Mouse (Mus musculus) cerebellum, adult 18-20 months (tissue): Measurements from ENCODE around the gene Nemp1.

Source experiments
- DNase-seq, 2 experiments: peaks; one replicate each; pipeline ENCODE4 v3.0.0; 2021

Nemp1 gene

GRCm38 (mm10) chr10:127674794-127675522 lies 8.3 kb downstream of the Nemp1 start:
- peak; percentile 92 to 94 for DNase-seq

DNA sequence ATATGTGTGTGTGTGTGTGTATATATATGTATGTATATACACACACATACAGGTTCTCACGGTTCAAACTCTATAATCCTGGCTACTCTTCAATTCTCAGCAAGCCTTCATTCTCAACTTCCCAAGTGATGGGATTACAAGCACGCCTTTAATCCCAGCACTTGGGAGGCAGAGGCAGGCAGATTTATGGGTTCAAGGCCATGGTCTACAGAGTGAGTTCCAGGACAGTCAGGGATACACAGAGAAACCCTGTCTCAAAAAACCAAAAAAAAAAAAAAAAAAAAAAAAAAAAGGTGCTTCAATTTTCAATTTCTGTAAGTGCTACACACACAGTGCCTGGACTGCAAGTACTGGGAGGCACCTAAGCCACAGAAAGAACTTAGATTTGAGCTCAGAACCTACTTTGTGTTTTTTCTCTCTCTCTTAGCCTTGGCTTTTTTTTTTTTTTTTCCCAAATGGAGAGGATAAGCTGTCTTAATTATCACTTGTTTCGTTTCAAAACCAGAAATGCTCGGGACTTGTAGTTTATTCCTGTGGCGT lies 9.2 kb downstream of the Nemp1 start:
- no peak for DNase-seq

DNA sequence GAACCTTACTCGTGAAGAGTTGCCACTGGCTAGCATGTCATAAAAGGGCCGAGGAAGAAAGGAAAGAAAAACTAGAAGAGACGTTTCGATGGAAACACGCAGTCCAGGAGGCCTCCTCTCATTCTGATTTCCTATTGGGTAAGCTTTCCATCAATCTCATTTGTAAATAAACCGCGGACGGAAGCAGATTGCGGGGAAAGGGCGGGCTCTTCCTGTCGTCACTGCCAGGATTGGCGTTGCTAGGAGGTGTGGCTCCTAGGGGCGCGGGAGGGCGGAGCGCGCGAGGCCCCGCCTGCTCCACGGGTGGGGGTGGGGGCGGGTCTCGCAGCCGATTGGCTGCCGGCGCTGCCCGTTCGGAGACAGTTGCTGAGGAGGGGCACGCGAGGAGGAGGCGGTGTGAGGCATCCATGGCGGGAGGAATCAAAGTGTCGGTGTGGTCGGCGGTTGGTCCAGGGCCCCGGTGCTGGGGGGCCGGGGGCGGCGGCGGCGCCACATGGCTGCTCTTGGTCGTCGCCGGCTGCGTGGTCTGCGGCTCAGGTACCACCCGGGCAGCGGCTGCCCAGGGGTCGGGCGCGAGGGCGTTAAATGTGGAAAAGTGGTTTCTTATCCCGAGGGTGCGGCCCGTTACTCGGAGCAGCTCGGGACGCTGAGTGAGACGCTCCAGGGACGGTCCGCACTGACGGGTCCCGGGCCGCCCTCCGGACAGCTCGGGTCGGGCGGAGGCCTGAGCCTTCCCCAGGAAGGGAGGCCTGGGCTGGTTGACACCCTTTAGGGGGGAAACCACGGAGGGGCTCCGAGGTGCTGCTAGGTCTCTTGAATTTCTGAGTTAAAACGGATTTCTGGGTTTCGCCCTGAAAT lies 10.2 kb downstream of the Nemp1 start:
- DNase-seq = peak; percentile 92 to 94

GRCm38 (mm10) chr10:127677591-127678336 lies 11.1 kb downstream of the Nemp1 start:
- peak; percentile 57 to 71 for DNase-seq

DNA sequence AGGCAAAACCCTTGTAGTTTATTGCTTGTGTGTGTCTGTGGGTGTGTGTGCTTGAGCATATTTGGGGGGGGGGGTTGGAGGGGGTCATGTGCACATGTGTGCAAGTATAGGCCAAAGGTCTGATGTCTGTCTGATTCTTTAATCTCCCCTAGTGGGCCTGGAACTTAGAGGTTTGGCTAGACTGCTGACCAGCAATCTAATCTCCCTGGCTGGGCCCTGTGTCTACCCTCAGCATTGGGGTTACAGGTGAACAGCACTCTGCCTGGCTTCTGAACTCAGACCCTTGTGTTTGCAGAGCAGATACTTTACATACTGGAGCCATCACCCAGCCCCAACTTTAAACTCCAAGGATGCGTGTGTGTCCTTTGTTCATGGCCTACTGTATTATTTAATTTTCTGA lies 12.5 kb downstream of the Nemp1 start:
- no peak for DNase-seq

- no peak for DNase-seq
Observed at GRCm38 (mm10) chr10:127679881-127680280, 13.2 kb downstream of the Nemp1 start.

DNA sequence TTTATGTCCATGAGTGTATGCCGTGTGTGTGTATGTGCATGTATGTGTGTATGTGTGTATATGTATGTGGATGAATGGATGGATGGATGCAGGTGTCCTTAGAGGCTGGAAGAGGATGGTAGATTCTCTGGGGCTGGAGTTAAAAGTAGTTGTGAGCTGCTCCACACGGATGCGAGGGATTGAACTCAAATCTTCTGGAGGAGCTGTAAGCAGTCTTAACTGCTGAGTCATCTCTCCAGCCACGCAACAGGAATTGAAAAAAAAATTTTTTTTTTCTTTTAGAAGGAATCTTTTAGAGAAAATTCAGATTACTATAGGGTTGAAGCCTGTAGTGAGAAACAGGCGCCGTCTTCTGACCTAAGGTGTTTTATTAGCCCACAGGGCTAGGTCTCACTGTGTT lies 16.2 kb downstream of the Nemp1 start:
- no peak for DNase-seq

DNA sequence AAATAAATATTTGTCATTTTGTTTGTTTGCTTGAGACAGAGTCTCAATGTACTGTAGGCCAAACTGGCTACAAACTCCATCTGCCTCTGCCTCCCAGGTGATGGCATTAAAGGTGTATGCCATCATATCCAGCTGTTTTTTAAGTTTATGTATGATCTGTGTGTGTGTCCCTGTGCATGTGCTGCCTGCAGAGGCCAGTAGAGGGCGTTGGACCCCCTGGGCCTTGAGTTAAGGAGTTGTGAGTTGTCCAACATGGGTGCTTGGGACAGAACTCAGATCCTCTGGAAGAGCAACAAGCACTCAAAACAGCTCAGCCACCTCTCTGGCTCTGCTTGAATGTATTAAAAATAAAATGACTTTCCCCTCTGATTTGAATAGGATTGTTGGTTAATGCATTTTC lies 24.4 kb downstream of the Nemp1 start:
- DNase-seq = no peak

DNA sequence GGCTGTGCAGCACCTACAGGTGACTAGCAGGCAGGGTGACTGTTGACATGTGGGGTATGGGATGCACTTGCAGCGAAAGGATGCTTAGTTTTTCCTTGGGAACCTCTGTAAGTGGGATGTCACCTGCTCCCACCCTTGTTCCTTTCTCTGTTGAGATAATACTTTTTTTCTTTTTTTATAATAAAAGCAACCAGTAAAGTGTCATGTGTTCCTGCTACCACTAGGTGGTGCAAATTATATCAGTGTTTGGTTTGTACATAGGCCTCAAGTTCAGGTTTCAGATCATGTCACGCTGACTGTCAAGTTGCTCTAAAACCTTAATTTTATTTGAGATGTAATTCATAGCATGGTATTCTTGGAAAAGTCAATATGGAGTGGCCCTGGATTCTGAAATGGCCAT lies 27.9 kb downstream of the Nemp1 start:
- peak in 1 of 2 experiments; percentile 27 for DNase-seq

GRCm38 (mm10) chr10:127695775-127696174 lies 29.1 kb downstream of the Nemp1 start:
- no peak for DNase-seq

GRCm38 (mm10) chr10:127698966-127699365 lies 32.3 kb downstream of the Nemp1 start:
- DNase-seq = no peak

GRCm38 (mm10) chr10:127703299-127703698 lies 36.6 kb downstream of the Nemp1 start:
- DNase-seq = no peak

GRCm38 (mm10) chr10:127704293-127704692 lies 37.6 kb downstream of the Nemp1 start:
- no peak for DNase-seq

GRCm38 (mm10) chr10:127704766-127705220 lies 38.1 kb downstream of the Nemp1 start, which contains the start of gene Myo1a:
Gene Myo1a (plus strand): TSS chr10:127705170.
- DNase-seq = no peak

DNA sequence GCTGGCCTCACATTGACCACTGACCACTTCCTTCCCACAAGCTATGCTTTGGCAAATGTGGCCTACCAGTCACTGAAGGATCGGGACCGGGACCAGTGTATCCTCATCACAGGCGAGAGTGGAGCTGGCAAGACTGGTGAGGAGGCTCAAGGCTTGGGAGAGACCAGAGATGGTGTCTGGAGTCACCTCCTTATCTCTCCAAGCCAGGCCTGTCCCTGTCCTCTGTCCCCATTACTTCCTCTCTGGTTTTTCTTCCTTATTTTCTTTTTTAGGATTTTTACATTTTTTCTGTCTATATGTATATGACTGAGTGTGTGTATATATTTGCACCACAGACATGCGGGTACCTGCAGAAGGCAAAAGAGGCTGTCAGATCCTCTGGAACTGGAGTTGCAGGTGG lies 39.1 kb downstream of the Nemp1 start:
- no peak for DNase-seq

GRCm38 (mm10) chr10:127707721-127708120 lies 41.0 kb downstream of the Nemp1 start:
- no peak for DNase-seq

DNA sequence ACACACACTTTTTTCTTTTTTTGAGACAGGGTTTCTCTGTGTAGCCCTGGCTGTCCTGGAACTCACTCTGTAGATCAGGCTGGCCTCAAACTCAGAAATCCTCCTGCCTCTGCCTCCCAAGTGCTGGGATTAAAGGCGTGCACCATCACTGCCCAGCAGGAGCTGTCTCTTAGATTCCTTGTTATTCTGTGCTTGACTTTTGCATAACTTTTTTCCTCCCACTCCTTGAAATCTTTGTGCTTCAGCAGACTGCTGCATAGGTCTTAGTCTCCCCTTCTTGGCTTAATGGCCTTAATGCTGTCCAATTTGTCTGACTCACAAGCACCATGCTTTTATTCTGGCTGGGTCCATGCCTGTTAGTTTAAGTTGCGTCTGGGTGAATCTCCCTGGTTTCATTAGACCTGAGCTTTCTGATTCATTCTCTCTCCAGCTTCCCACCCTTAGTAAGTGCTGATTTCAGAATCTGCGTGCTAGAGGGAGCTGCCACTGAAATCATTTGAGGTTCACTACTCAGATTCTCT lies 42.2 kb downstream of the Nemp1 start:
- no peak for DNase-seq

GRCm38 (mm10) chr10:127710331-127710730 lies 43.6 kb downstream of the Nemp1 start:
- DNase-seq = no peak

DNA sequence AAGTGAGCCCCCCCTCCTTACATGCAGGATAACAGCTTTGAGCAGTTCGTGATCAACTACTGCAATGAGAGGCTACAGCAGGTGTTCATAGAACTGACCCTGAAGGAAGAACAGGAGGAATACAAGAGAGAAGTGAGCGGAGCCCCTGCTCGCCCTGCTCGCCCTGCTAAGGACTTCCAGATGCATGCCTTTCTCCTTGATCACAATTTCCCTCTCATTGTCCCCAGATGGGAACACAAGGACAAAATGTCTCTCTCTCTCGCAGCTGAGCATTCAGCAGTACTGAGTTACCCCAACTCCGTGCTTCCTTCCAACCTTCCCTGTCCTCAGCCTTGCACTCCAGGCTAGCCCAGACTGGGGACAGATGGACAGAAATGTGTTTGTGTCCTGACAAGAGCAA lies 46.0 kb downstream of the Nemp1 start:
- no peak for DNase-seq

GRCm38 (mm10) chr10:127721671-127722418 lies 55.1 kb downstream of the Nemp1 start:
- no peak for DNase-seq

DNA sequence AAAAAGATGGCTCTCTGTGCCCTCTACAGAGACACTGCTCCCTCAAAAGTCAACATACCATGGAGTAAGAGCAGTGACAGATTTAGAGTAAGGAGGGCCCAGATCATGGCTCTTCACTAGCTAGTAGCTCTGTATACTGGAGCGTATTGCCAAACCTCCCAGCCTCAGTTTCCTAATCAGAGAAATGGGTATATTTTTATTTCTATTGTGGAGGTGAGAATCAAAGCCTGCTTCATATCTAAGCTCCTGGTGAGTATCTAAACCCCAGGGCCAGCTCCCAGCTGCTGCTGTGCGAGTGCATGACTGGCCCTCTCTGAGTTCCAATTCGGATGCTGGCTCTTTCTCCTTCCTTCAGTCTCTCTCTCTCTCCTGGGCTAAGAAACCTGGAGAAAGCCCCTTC lies 57.5 kb downstream of the Nemp1 start, which contains the start of gene Tac2:
Gene Tac2 (plus strand): TSS at position 301 of the 400 bp plus-strand sequence.
- no peak for DNase-seq

GRCm38 (mm10) chr10:127725136-127725535 lies 58.4 kb downstream of the Nemp1 start:
- no peak for DNase-seq
